Mouse (Mus musculus) ovary, postnatal 10 days (tissue): Measurements from ENCODE around the gene Phf21b.
"Not testable (repeated sequence)": the region's sequence is repeated elsewhere in the genome, so short reads cannot be mapped to it uniquely, and the experiment has no call there.

Experiments
- DNase-seq: peaks from one replicate; pipeline ENCODE4 v3.0.0; 2022; ENCODE audit warnings: low spot score

The Phf21b gene

DNA sequence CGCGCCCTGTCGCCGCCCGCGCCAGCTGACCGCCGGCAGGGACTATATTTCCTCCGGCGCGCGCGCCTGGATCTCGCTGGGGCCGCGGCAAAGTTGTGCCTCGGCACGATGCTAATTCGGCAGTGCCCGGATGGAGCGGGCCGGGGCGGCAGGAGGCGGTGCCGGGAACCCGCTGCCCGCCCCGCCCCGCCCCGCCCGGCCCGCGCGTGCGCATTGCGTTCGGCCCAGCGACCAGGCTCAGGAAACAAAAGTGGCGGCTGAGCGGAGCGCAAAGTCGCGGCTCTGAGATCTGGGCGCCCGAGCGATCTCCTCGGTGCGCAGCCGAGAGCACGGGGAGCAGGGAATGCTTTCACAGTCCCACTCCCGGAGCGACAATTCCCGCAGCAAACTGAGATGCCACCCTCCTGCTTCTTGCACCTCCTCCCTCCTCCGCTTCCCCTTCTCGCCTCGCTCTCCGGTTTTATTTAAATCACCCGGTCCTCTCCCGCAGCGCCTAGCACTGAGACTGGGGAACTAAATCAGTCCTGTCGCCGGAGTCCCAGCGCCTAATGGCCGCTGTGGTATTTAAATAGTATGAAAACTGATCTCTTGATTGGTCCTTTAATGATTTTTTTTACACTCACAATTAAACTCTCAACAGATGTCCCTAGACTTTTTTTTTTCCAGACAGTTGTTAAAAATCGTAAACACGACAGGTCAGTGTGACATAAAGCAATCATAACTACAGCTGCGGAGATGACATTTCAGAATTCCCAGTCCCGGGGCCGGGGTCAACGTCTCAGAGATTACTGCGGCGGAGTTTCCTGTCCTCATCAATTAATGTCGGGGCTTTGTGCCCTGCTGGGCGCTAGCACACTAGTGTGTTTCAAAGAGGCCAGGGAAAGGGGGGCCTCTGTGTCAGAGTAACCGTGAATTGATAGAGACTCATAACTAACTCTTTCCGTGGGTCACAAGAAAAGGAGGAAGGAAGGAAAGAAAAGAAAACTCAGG lies at the start of gene Phf21b:
Gene Phf21b, minus strand, starts transcription at position 44 of the 990 bp plus-strand sequence.
- DNase-seq = peak; percentile 73

GRCm38 (mm10) chr15:84903843-84904385 lies 48.1 kb upstream of the Phf21b start:
- DNase-seq = no peak

DNA sequence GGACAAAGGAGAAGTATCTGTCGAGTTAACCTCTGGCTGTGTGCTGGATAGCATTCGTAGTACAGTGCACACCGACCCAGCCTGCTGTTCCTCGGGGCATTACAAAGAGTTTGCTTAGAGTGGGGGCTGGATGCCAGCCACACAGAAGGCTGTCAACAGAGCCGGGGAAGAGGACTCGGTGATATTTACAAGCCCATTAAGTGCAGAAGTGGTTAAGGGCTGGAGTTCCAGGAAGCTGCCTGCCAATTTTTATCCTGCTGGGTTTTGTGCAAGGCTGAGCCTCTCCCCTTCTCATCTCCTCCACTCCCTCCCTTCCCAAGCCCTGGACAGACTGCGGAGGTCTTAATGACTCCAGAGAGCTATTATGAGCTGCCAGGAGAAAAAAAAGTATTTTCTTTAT lies 42.2 kb upstream of the Phf21b start:
- DNase-seq = peak; percentile 3

DNA sequence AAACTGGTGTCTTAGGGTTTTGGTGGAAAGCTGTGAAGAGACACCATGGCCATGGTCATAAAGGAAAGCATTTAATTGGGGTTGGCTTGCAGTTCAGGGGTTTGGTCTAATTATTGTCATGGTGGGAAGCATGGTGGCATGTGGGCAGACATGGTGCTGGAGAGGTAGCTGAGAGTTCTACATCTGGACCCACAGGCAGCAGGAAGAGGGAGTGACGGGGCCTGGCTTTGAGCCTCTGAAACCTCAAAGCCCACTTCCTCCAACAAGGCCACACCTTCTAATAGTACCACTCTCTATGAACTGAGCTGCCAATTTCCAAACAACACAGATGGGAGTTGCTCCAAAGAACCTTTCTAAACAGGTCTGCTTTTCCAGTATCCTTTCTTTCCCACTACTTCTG lies 40.8 kb upstream of the Phf21b start:
- DNase-seq = no peak

DNA sequence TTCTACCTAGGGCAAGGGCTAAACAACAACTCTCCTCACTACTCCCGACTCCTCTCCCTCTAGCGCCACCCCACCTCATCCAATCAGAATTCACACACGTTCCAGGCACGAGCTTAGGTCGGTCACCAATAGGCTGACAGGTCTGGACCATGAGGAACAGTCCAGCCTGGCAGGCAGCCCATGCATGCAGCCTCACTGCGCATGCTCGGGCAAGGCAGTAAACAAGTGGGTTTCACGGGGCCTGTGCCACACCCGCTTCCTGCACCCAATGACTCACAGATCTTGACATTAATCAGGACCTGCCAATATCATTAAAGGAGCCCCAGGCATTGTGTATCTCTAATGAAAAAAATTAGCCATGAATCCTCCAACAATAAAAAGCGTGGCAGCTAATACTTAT lies 40.4 kb upstream of the Phf21b start:
- not testable (repeated sequence) for DNase-seq

GRCm38 (mm10) chr15:84891658-84892057 lies 35.8 kb upstream of the Phf21b start:
- peak; percentile 9 for DNase-seq

GRCm38 (mm10) chr15:84891246-84891645 lies 35.4 kb upstream of the Phf21b start:
- no peak for DNase-seq

DNA sequence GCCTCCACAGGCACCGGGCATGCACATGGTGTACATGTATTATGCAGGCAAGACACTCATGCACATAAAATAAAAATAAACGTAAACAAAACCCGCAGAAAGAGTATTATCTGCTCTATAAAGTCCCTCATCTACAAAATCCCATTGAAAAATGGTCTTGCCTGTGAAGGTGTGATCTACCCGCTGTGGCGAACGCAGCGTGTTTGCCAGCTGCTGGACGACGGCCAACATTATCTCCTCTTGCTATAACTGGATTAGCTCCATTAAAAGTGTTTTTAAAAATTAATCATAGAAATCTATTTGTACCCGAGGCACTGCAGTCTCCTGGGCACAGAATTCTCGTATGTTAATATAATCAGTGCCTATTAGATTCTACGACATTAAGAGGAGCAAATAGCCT lies 32.2 kb upstream of the Phf21b start:
- DNase-seq = no peak

GRCm38 (mm10) chr15:84877029-84877815 lies 21.4 kb upstream of the Phf21b start:
- no peak for DNase-seq

DNA sequence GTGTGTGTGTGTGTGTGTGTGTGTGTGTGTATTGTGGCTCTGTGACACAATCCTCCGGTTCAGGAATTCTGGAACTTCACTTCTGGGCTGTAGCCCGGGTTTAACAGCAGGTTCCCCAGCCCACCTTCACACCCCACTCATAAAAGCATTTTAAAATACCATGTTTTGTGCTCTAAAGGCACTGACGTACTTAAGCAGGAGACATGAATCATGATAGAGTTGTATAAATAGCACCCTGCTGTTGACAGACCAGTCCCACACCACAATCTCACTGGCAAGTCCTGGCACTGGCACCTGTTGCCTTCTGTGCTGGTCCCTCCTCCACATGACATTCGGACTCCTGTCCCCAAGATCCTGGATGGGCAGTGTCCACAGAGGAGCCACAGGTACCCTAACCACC lies 18.0 kb upstream of the Phf21b start:
- DNase-seq = no peak

DNA sequence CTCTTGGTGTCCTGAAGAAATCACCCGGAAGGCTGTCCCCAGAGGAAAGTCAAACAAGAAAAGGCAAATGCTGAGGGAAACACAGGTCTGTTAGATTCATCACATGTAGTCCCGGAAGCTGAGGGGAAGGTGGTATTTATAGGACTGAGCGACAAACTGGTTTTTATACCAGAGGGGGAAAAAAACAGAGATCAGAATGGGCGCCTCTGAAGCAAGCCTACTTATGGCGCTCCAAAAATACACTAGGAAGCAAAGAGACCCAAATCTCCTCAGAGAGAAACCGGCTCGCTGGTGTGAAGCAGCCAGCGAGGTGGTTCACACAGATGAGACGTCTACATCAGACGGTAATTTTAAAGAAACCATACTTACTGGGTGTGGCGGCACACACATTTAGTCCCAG lies 17.2 kb upstream of the Phf21b start:
- no peak for DNase-seq

GRCm38 (mm10) chr15:84871802-84872201 lies 16.0 kb upstream of the Phf21b start:
- DNase-seq = no peak

DNA sequence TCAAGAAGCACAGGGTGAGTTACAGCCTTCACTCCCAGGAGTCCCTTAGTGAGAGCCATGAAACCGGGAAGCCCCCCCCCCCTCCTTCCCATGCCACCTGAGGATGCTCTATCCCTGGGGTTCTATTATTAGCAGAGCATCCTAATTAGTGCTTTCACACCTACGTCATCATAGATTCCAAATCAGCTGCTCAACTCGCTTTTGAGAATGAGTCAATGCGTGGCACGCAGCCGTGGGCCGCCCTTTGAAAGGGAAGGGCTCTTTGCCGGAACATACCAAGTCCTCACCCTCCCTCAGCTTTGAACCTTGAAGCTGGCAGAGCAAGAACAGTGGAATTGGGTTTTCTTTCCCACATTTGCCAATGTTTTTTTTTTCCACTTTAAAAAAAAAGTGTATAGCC lies 6.1 kb upstream of the Phf21b start:
- DNase-seq = no peak

DNA sequence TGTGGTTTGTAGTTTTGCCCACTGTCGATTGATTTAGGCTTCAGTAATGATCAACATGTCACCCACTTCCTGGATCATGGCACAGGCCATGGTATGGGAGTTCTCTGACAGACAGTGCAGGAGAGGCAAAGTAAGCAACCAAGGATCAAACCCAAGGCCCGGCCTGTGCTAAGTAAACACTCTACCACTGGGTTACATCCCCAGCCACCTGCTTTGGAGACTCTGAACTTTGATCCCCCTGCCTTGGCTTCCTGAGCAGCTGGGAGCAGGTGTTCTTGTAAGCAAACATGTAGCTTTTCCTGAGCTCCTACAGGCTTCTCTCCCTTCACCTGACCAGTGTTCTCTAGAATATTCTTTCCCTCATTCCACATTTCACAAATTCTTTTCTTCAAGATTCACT lies 1.8 kb upstream of the Phf21b start:
- no peak for DNase-seq

DNA sequence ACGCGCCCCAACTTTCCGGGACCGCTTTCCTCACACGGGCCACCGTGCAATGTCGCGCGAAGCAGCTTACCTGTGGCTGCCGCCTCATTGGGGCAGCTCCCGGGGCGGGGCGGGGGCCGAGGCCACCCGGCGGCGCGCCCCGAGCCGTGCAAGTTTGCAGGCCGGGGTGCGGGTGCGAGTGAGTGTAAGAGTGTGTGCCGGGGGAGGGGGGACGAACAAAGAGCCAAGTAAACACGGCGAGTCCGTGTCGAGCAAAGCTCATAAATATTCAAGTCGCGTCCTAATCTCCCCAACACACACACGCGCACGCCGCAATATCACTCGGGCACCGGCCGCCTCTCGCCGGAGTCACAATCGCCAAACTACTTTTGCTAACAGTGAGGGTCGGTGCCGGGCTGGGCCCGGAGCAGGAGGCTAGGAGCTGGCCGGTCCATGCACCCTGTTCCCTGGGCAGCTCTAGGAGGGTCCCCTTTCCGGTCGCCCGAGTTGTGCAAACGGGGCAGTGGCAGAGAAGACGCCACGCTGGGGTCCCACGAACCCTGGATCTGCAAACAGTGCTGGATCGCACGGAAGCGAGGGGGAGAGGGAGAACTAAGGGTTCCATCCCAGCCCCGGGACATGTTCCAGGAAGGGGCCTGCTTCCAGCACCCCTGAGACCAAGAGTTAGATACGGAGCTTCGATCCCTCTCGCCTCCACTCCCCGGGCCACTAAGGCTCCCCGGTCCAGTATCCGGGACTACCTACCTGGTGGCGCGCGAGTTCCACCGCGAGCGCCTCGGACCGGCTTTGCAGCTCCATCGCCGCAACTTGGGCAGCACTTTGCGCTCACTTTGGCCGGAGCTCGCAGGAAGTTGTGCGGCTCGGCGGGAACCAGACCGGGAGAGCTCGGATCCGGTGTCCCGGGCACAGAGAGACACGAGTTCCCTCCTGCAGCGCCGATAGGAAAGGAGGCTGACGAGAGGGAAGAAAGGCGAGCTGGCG lies 638 bp downstream of the Phf21b start:
- peak; percentile 20 for DNase-seq

DNA sequence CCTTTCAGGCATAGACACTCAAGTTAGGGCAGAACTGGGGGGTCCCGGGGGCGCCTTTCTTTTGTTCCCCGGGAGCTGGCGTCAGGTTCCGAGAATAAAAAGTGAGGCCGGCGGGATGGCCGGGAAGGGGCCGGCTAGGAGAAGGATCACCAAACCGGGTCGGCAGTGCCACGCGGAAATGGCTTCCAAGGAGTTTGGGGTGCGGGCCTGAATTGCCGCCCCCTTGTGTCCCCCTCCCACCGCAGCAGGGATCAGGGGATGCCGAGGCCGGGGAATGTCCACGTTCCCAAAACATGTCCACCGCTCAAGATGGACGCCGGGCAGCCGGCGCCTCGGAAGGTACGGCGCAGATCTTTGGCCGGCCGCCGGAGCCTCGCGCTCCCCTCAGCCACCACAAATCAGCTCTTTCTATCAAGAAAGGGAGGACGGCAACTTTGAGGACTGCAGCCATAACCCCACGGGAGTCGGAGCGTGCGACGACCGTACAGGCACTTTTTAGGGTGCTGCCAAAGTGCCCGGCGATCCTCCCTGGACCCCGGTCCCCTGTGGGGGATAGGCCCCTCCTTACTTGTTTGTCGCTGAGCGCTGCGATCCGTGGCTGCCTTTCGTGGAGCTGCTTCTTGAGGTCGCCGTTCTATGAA lies 1.6 kb downstream of the Phf21b start:
- DNase-seq = no peak

- peak; percentile 48 for DNase-seq
Measured at GRCm38 (mm10) chr15:84853261-84854137, 2.4 kb downstream of the Phf21b start.

DNA sequence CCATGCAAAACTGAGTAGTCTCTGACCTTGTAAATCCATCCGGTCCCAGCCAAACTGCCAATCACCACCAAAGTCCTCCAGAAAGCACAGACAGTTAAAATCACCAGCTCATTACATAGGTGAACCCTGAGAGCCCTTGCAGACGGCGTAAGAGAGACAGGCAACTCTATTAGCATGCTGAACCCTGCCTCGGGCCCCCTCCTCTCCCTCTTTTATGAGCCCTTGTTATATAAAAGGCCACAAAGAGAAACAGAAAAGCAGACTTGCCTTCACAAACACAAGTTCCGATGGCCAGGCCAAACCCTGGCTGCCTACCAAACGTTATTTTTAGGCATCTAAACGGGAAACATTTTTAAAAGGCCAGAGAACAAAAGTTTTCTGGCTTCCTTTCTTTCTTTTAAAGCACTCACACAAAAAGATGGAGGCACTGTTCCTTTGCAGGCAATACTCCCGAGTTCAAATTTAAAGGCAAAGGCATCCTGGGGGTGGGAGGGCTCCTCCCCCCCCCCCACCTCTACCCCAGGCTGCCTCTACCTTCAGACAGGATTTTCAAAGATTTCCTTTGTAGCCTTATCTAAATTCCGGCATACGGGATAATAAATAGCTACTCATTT lies 3.3 kb downstream of the Phf21b start:
- DNase-seq = no peak

GRCm38 (mm10) chr15:84850321-84850720 lies 5.5 kb downstream of the Phf21b start:
- DNase-seq = no peak

DNA sequence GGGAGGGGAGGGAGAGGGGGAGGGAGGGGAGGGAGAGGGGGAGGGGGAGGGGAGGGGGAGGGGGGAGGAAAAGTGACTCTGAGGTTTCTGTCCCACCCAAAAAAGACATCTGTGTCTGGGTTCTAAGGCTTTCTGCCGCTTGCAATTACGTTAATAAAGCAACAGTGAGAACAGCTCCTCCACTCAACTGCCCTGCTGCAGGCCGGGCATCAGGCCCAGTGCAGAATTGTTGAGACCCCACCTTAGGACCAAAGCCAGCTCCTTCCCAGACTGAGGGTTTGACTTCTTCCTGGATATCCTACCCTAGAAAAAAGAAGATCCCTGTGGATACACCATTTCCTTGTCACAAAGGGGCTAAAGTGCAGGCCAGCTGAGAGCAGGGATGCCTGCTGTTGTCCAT lies 9.6 kb downstream of the Phf21b start:
- DNase-seq = no peak
